Mouse (Mus musculus) adrenal gland, postnatal 36 days (tissue): Measurements from ENCODE around the gene Serf2. TPM values are rescaled to one million over a fixed set of nuclear protein-coding genes. Genes with fewer than 3 reads are reported as not detected.
"Not testable (repeated sequence)": the region's sequence is repeated elsewhere in the genome, so short reads cannot be mapped to it uniquely, and the experiment has no call there.

Experiments
- DNase-seq, 2 experiments: peaks; one replicate each; pipeline ENCODE4 v3.0.0; 2021; ENCODE audit warnings: mixed read lengths in 1 of 2
- total RNA-seq, 2 experiments: library from RNA; stranded (reverse); gene quantifications; 2 replicates each; pipeline ENCODE4 v1.2.3; 2021

Gene Serf2
- total RNA-seq, 2 experiments from 2014 or later, result 333 to 337 TPM

- DNase-seq, result no peak
These were observed 2.5 kb upstream of the Serf2 start for GRCm38 (mm10) chr2:121446506-121446905.

- DNase-seq, result no peak
These were observed 2.0 kb upstream of the Serf2 start for GRCm38 (mm10) chr2:121447006-121447405.

- peak; percentile 48 to 58 for DNase-seq
These were observed 859 bp upstream of the Serf2 start for GRCm38 (mm10) chr2:121448136-121448535.

- peak; percentile 36 to 53 for DNase-seq
These were observed 583 bp downstream of the Serf2 start for GRCm38 (mm10) chr2:121449545-121450011.

GRCm38 (mm10) chr2:121450093-121450492 lies 1.1 kb downstream of the Serf2 start:
- peak; percentile 21 to 37 for DNase-seq

GRCm38 (mm10) chr2:121452361-121452760 lies 3.4 kb downstream of the Serf2 start:
- DNase-seq, result no peak

GRCm38 (mm10) chr2:121452990-121453389 lies 4.0 kb downstream of the Serf2 start, which contains the start of gene Hypk:
Gene Hypk (plus strand): TSS chr2:121453290.
- no peak for DNase-seq

- no peak for DNase-seq
These were observed 4.9 kb downstream of the Serf2 start for GRCm38 (mm10) chr2:121453917-121454316.

- no peak for DNase-seq
These were observed 6.5 kb downstream of the Serf2 start for GRCm38 (mm10) chr2:121455534-121455933.

GRCm38 (mm10) chr2:121456692-121457642 lies 8.0 kb downstream of the Serf2 start, which contains the start of gene Serinc4:
Gene Serinc4 (minus strand): TSS chr2:121456781.
- DNase-seq, result peak; percentile 90 to 92

GRCm38 (mm10) chr2:121460071-121460470 lies 11.1 kb downstream of the Serf2 start:
- DNase-seq, result no peak

GRCm38 (mm10) chr2:121468982-121469381 lies 20.0 kb downstream of the Serf2 start:
- not testable (repeated sequence) for DNase-seq

- not testable (repeated sequence) for DNase-seq
These were observed 23.8 kb downstream of the Serf2 start for GRCm38 (mm10) chr2:121472783-121473182.

GRCm38 (mm10) chr2:121473301-121474179 lies 24.5 kb downstream of the Serf2 start, which contains the start of gene Mfap1b:
Gene Mfap1b (minus strand): TSS chr2:121474067.
- peak; percentile 79 to 82 for DNase-seq

- DNase-seq, result peak in 1 of 2 experiments; percentile 35
These were observed 25.2 kb downstream of the Serf2 start for GRCm38 (mm10) chr2:121474180-121474535.

GRCm38 (mm10) chr2:121475306-121475705 lies 26.3 kb downstream of the Serf2 start:
- DNase-seq, result not testable (repeated sequence)

GRCm38 (mm10) chr2:121477491-121478266 lies 28.7 kb downstream of the Serf2 start:
- DNase-seq, result no peak

- DNase-seq, result peak; percentile 20 to 61
These were observed 31.5 kb downstream of the Serf2 start for GRCm38 (mm10) chr2:121480498-121480897.

GRCm38 (mm10) chr2:121480916-121481315 lies 31.9 kb downstream of the Serf2 start:
- not testable (repeated sequence) for DNase-seq

GRCm38 (mm10) chr2:121483576-121483975 lies 34.6 kb downstream of the Serf2 start:
- no peak for DNase-seq

- DNase-seq, result not testable (repeated sequence)
These were observed 35.4 kb downstream of the Serf2 start for GRCm38 (mm10) chr2:121484403-121484802.
